Mouse (Mus musculus): Measurements from ENCODE around the gene Ppp2r1b.

DNA sequence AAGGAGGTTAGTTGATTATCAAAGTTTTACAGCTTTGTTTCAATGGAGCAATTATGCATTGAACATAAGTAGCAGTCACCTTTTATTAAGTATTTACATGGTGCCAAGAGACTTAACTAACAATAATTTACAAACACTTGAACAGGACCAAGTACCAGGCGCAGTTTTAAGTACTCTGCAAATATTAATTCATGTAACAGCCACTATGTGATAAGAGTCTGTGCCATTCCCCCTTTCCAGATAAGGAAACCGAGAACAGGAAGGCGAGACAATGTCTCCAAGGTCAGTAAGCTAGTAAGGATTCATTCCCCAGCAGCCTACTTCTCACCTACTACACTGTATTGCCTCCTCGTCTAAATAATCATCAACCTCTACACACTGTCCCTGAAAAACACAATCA lies 80.7 kb downstream of the Ppp2r1b start:
- TF ChIP-seq POLR2A (IDR thresholded peaks at IDR 0.05; ENCODE audit: low read depth, low read length) (no peak), CTCF (conservative IDR thresholded peaks at IDR 0.05; ENCODE audit: insufficient read depth, insufficient read length, low read depth, low read length) (no peak)
